Mouse (Mus musculus): ENCODE measurements around the gene Lrrk1. TPM values are rescaled to one million over a fixed set of nuclear protein-coding genes. Genes with fewer than 3 reads are reported as not detected.

Lrrk1 gene
- polyA plus RNA-seq, 1 experiment from 2014 or later = 9.1 TPM

DNA sequence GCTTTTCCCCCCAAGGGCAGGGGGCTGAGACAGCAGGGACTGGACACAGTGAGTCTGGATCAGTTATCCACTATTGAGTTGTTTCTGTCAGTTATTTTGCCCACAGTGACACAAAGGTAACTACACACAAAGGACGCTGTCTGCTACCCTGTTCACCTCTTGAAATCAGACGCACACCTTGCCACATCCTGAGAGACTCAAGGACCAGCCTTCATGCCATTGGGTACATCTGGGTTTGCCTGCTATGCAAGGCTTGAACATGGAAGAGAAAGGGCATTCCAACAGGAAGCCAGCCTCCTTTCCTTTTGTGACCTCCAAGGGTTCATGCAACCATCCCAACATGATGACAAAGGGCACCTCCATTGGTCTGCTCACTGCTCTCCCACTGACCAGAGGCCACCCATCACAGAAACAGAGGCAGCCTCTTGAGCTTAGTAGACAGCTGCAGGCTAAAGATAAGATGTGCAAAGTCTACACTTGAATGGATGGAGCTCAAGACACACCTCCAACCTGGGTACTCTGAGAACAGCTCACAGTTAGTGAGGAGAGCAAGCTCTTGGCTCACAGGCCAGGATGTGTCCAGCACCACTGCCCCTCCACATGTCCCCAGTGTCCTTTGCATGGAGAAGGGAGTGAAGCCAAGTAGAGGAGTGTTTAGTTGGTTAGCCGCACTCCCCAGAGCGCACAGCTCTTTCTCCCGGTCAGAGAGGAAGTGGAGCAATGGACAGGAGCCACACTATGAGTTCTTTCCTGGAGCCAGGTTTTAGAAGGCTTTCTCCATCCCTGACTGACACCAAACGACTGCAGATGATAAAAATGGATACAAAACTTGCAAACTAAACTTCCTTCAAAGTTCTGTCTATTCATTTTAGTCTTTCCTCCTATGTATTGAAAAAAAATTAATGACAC, 121.0 kb downstream of the Lrrk1 start:
- Histone ChIP-seq H3K36me3 (peaks cover 45% of the 10 kb centered on the region), H3K4me2 (no peak overlapping the region), H3K9me3 (replicated peaks) (no peaks in the 10 kb centered on the region; the same call in 1 of the 2 replicates), H3K27me3 (replicated peaks) (no peaks in the 10 kb centered on the region), H3K4me3 (no peak overlapping the region), H3K4me1 (replicated peaks) (no peaks in the 10 kb centered on the region), H3K9ac (no peak overlapping the region), H3K27ac (ENCODE audit: poor library complexity, severe bottlenecking) (no peak overlapping the region)
- WGBS = 83% methylated on average over 6 of the region's 6 CpGs
- peak; percentile 92 for ATAC-seq (ENCODE audit: insufficient number of reproducible peaks, low FRiP score)

DNA sequence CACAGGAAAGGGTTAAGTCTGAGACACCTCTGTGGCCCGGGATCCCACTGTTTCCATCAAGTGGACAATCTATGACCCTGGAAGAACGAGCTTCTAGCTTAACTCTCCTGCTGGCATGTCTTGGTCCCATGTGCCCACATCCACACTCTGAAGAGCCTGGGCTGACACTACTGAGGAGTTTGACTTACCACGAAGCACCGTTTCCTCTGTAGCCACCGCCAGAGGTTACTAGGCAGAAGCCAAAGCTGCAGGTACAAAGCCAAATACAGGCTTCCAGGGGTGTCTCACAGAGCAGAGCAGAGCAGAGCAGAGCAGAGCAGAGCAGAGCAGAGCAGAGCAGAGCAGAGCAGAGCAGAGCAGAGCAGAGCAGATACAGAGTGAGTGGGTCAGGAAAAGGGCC, 124.7 kb downstream of the Lrrk1 start:
- Histone ChIP-seq H3K4me2 (no peak overlapping the region), H3K27ac (ENCODE audit: poor library complexity, severe bottlenecking) (no peak overlapping the region), H3K4me3 (no peak overlapping the region), H3K9me3 (replicated peaks) (no peaks in the 10 kb centered on the region), H3K9ac (no peak overlapping the region), H3K27me3 (replicated peaks) (no peaks in the 10 kb centered on the region; the same call in 1 of the 2 replicates), H3K4me1 (replicated peaks) (peaks cover 21% of the 10 kb centered on the region), H3K36me3 (peaks cover 26% of the 10 kb centered on the region)
- ATAC-seq (ENCODE audit: insufficient number of reproducible peaks, low FRiP score) = no peak
- 64% methylated on average over 5 of the region's 5 CpGs for WGBS

DNA sequence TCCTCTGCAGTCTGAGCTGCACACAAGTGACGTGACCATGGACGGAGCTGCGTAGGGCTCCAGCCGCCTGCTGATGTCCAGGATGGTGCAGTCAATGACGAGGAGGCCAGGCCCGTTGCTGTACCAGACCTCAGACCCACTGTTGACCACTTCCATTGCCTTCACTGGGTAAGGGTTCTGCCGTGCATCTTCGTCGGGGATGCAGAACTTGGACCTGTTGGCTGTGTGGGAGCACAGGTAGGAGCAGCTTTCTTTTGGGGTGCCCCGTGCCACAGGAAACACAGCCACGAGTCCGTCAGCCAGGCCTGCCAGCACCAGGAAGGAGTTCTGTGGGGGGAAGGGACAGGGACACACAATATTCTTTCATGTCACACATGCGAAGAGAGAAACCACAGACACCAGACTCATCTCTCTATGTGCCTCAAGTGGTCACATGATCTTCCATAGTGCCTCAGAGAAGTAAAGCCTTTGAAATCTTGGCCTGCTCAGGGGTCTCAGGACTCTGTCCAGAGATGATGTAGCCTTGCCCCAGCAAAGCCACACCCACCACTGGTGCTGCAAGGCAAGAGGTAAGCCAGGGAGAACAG, 125.5 kb downstream of the Lrrk1 start:
- Histone ChIP-seq H3K9me3 (replicated peaks) (no peaks in the 10 kb centered on the region), H3K27me3 (replicated peaks) (no peaks in the 10 kb centered on the region; the same call in 1 of the 2 replicates), H3K9ac (no peak overlapping the region), H3K4me3 (no peak overlapping the region), H3K36me3 (peaks cover 21% of the 10 kb centered on the region), H3K4me1 (replicated peaks) (peaks cover 21% of the 10 kb centered on the region), H3K27ac (ENCODE audit: poor library complexity, severe bottlenecking) (no peak overlapping the region), H3K4me2 (no peak overlapping the region)
- no peak for ATAC-seq (ENCODE audit: insufficient number of reproducible peaks, low FRiP score)
- 89% methylated on average over 13 of the region's 13 CpGs for WGBS

DNA sequence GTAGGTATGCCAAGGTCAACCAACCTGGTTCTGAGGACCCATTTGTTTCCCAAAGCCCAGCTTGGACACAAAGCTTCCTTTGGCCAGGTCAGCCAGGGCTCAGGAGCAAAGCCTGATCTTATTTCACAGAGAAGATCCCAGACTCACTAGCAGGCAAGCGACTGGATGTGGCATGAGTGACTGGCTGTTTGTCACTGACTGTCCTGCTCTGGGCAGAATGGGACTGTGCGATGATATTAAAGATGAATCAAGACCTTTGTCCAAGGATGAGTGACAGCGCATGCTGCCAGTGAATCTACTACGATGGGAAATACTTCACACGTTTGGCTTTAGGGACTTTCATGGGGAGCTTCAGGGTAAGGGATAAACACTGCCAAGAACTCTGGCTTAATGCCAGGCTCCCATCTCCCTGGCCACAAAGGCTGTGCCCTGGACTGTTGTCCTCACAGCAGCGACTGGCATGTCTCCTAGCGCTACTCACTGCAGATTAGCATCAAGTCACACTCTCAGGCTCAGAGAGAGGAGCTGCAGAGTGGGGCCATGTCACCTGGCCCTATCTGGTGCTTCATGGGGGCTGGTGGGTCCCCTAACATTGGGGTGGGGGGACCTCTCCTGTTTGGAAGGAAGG, 127.3 kb downstream of the Lrrk1 start:
- Histone ChIP-seq H3K27me3 (replicated peaks) (no peaks in the 10 kb centered on the region; the same call in 1 of the 2 replicates), H3K4me3 (no peak overlapping the region), H3K4me2 (no peak overlapping the region), H3K27ac (ENCODE audit: poor library complexity, severe bottlenecking) (no peak overlapping the region), H3K4me1 (replicated peaks) (peaks cover 21% of the 10 kb centered on the region), H3K36me3 (peaks cover 18% of the 10 kb centered on the region), H3K9me3 (replicated peaks) (no peaks in the 10 kb centered on the region), H3K9ac (no peak overlapping the region)
- WGBS = 54% methylated on average over 7 of the region's 7 CpGs
- ATAC-seq (ENCODE audit: insufficient number of reproducible peaks, low FRiP score) = 0 out of 2 replicates have a peak, but pooled peaks have one; percentile 22

DNA sequence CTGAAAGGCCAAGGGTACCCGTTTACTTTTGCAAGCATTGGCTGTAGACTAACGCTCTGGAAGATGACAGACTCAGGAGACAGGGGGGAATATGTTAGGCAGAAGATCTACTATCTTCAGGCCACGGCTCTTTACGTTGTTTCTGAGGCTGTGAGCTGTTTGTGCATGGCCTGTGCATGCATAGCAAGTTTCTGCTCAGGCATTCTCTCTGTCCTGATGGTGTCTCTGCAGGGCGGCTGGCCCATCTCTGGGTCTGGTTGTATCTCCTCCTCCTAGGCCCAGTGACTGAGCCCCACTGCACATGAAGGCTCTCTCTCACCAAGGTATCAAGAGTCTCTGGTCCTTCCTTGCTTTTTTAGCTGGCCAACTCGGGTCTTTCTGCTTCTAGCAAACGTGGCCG, 127.9 kb downstream of the Lrrk1 start:
- WGBS = 70% methylated on average over 8 of the region's 8 CpGs
- no peak for ATAC-seq (ENCODE audit: insufficient number of reproducible peaks, low FRiP score)
- Histone ChIP-seq H3K27me3 (replicated peaks) (no peaks in the 10 kb centered on the region; the same call in 1 of the 2 replicates), H3K4me3 (no peak overlapping the region), H3K4me1 (replicated peaks) (peaks cover 22% of the 10 kb centered on the region), H3K36me3 (peaks cover 18% of the 10 kb centered on the region), H3K27ac (ENCODE audit: poor library complexity, severe bottlenecking) (no peak overlapping the region), H3K9ac (no peak overlapping the region), H3K4me2 (no peak overlapping the region), H3K9me3 (replicated peaks) (no peaks in the 10 kb centered on the region)

DNA sequence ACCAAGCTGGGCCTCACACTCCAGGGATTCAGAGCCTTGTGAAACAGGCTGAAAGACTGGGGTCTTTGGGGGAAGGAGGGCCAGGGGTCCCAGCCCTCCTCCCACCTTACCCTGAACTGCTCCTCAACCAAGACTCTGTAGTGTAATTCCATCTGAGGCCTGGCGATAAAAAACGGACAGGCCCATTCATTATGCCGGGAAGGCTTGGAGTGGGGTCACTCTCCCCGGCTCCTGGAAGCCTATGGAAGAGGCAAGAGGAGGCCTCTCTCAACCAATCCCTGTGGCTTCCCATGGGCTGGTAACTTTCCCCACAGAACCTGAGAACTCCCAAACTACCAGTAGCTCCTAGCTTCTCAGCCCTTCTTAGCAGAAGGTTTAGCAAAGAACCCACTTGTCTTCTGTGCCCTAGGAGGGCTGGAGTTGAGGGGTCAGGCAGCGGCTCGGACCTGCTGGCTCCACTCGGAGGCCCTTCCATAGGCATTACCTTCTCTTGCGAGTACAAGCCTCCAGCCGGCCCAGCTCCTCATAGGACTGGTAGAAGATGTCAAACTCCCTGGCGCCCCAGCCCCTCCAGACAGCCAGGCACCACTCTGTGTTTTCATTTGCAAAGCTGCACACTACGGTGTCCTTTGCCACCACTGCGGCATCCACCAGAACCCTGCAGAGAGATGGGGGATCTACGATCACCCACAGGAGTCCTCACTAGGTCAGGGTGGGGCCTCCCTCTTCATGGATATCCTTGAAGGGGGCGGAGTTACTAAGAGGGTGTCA, 128.5 kb downstream of the Lrrk1 start:
- no peak for ATAC-seq (ENCODE audit: insufficient number of reproducible peaks, low FRiP score)
- Histone ChIP-seq H3K36me3 (peaks cover 12% of the 10 kb centered on the region), H3K27me3 (replicated peaks) (no peaks in the 10 kb centered on the region; the same call in 1 of the 2 replicates), H3K9me3 (replicated peaks) (no peaks in the 10 kb centered on the region), H3K4me2 (no peak overlapping the region), H3K4me1 (replicated peaks) (peaks cover 28% of the 10 kb centered on the region), H3K4me3 (no peak overlapping the region), H3K27ac (ENCODE audit: poor library complexity, severe bottlenecking) (no peak overlapping the region), H3K9ac (no peak overlapping the region)
- 74% methylated on average over 14 of the region's 14 CpGs for WGBS

DNA sequence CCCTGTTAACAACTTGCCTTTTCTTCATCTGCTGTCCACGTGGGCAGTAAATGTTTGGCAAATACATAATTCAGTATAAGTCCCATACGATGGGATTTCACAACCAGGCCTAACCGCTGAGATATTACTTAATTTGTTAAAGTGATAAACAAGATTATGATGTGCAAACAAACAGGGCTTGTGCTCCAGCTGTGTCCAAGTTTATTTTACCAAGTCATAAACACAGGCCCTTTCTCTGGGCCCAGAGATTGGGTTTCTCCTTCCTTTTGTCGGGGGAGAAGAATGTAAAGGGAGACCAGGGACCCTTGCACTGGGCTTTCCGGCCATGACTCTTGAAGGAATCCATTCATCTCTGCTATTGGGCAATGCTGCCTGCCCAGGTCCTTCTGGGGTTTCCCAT, 129.2 kb downstream of the Lrrk1 start:
- no peaks in the 10 kb centered on the region for H3K9me3 ChIP-seq (replicated peaks)
- ATAC-seq (ENCODE audit: insufficient number of reproducible peaks, low FRiP score) = no peak
- H3K4me1 ChIP-seq (replicated peaks) = peaks cover 34% of the 10 kb centered on the region
- H3K27me3 ChIP-seq (replicated peaks) = no peaks in the 10 kb centered on the region; the same call in 1 of the 2 replicates
- no peak overlapping the region for H3K9ac ChIP-seq
- H3K27ac ChIP-seq (ENCODE audit: poor library complexity, severe bottlenecking) = no peak overlapping the region
- no peak overlapping the region for H3K4me2 ChIP-seq
- 82% methylated on average over 5 of the region's 5 CpGs for WGBS
- peaks cover 9% of the 10 kb centered on the region; the same call in 1 of the 2 replicates for H3K36me3 ChIP-seq
- no peak overlapping the region for H3K4me3 ChIP-seq

DNA sequence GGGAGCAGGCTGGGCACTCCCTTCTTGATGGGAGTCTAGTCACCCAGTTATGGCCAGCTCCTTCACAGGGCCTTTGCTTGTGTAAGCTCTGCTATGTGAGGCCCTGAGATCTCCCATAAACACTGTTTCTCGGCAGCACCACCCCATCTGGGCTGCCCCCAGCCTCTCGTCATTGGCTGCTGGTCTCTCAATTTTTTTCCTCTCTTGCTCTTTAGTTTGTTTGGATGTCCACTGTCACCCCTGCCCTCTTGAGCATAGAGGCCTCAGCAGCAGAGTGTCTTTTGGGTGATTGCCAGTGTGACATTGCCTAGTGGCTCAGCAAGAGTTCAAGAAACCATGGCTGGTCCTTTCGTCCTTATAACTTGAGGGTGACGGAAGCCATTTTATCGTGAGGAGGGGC, 130.9 kb downstream of the Lrrk1 start:
- ATAC-seq (ENCODE audit: insufficient number of reproducible peaks, low FRiP score) = no peak
- Histone ChIP-seq H3K9ac (no peak overlapping the region), H3K4me3 (no peak overlapping the region), H3K4me1 (replicated peaks) (peaks cover 44% of the 10 kb centered on the region), H3K27ac (ENCODE audit: poor library complexity, severe bottlenecking) (no peak overlapping the region), H3K36me3 (peaks cover 4% of the 10 kb centered on the region; the same call in 1 of the 2 replicates), H3K4me2 (no peak overlapping the region), H3K9me3 (replicated peaks) (no peaks in the 10 kb centered on the region), H3K27me3 (replicated peaks) (no peaks in the 10 kb centered on the region; the same call in 1 of the 2 replicates)
- WGBS = 82% methylated on average over 5 of the region's 5 CpGs

DNA sequence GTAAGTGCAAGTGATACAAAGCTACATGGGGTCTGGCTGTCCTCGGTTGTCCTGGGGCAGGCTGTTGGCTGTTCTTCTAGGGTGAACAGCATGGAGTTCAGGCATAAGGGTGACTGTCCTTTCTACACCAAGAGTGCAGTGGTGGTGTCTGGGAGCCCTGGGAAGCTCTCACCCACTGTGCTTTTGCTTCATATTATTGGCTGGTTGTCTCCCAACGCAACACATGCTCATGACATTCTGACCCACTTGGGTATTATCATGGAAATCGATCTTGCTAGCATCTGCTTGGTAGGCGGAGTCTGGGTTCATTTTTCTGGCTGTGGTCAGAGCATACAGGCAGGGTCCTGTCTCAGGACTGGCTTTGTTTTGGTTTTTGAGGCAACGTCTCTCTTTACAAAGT, 131.7 kb downstream of the Lrrk1 start:
- no peaks in the 10 kb centered on the region for H3K9me3 ChIP-seq (replicated peaks)
- H3K27ac ChIP-seq (ENCODE audit: poor library complexity, severe bottlenecking) = no peak overlapping the region
- H3K27me3 ChIP-seq (replicated peaks) = no peaks in the 10 kb centered on the region; the same call in 1 of the 2 replicates
- H3K9ac ChIP-seq = no peak overlapping the region
- no peak overlapping the region for H3K4me3 ChIP-seq
- 85% methylated on average over 5 of the region's 5 CpGs for WGBS
- peaks cover 50% of the 10 kb centered on the region for H3K4me1 ChIP-seq (replicated peaks)
- no peak overlapping the region for H3K4me2 ChIP-seq
- no peak for ATAC-seq (ENCODE audit: insufficient number of reproducible peaks, low FRiP score)
- no peaks in the 10 kb centered on the region for H3K36me3 ChIP-seq

DNA sequence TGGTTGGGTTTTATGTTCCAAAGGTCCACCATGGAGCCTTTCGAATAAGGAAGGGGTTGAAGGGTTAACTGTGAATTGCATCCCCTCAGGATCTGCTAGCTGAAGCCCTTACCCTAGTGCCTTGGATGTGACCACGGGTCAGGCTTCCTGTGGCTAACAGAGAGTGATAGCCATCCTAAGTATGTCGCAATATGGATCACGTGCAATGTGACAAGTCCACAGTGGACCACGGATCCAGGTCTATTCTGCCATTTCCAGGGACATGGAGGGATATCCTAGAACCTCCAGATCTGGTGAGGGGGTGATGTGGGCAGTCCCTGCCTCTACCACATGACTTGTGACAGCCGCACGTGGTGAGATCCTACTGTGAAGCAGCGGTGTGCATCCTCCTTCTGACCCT, 133.2 kb downstream of the Lrrk1 start:
- no peaks in the 10 kb centered on the region for H3K27me3 ChIP-seq (replicated peaks)
- H3K27ac ChIP-seq (ENCODE audit: poor library complexity, severe bottlenecking) = no peak overlapping the region
- H3K4me3 ChIP-seq = no peak overlapping the region
- H3K9me3 ChIP-seq (replicated peaks) = no peaks in the 10 kb centered on the region
- H3K4me1 ChIP-seq (replicated peaks) = peaks cover 36% of the 10 kb centered on the region
- H3K9ac ChIP-seq = no peak overlapping the region
- no peak for ATAC-seq (ENCODE audit: insufficient number of reproducible peaks, low FRiP score)
- 78% methylated on average over 8 of the region's 8 CpGs for WGBS
- H3K36me3 ChIP-seq = no peaks in the 10 kb centered on the region
- no peak overlapping the region for H3K4me2 ChIP-seq

All from heart, embryonic 12.5 days (tissue).